Mouse (Mus musculus): ENCODE measurements around the gene Gm4744.
"Not testable (repeated sequence)": the region's sequence is repeated elsewhere in the genome, so short reads cannot be mapped to it uniquely, and the experiment has no call there.

Gene Gm4744

GRCm38 (mm10) chr6:40951770-40952169, at the start of gene Gm4744:
Gene Gm4744 (minus strand): TSS chr6:40951870.
- no peak for DNase-seq (ENCODE audit: low spot score)

GRCm38 (mm10) chr6:40999379-40999778, 47.7 kb upstream of the Gm4744 start, which contains the start of gene Gm2663:
Gene Gm2663 (minus strand): TSS chr6:40999479.
- not testable (repeated sequence) for DNase-seq (ENCODE audit: low spot score)

GRCm38 (mm10) chr6:40964454-40964853, 12.8 kb upstream of the Gm4744 start, which contains the start of gene 1810009J06Rik:
Gene 1810009J06Rik (plus strand): TSS chr6:40964754.
- not testable (repeated sequence) for DNase-seq (ENCODE audit: low spot score)

GRCm38 (mm10) chr6:40953716-40954115, 2.0 kb upstream of the Gm4744 start:
- DNase-seq (ENCODE audit: low spot score): no peak

GRCm38 (mm10) chr6:40940457-40940856, 11.2 kb downstream of the Gm4744 start, which contains the start of gene 1700074P13Rik:
Gene 1700074P13Rik (minus strand): TSS chr6:40940557.
- DNase-seq (ENCODE audit: low spot score): no peak

DNA sequence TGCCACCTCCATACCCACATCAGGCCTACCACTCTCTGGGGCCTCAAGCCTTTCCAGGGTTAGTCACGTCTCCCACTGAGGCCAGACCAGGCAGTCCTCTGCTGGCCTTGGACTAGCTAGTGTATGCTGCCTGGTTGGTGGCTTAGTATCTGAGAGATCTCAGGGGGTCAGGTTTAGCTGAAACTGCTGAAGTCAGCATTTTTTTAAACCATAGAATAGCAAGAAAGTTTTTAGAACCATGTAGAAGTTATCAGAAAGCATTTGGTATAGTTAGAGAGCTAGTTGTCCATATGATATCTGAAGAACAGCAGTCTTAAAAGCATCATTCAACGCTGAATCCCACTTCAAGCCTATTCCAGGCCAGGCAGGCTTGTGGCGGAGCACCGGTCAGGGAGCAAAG, 31.7 kb downstream of the Gm4744 start:
- no peak for DNase-seq (ENCODE audit: low spot score)

GRCm38 (mm10) chr6:40900287-40900686, 51.4 kb downstream of the Gm4744 start, which contains the start of gene Prss58:
Gene Prss58 (minus strand): TSS chr6:40900387.
- no peak for DNase-seq (ENCODE audit: low spot score)
